Mouse (Mus musculus) spleen, adult 2 months (tissue): ENCODE data around the gene Parp2.

Experiments used
- CTCF ChIP-seq: fragments of 200-500 bp; IDR thresholded peaks from 2 replicates; pipeline ENCODE4 v1.5.1; 2011; ENCODE audit warnings: mild to moderate bottlenecking, inconsistent platforms; ENCODE audit not compliant: insufficient read depth, insufficient read length, insufficient replicate concordance; ENCODE audit errors: extremely low read depth
- POLR2A ChIP-seq: fragments of 200-500 bp; IDR thresholded peaks from 2 replicates; pipeline ENCODE4 v1.6.1; 2011; ENCODE audit warnings: low read depth, low read length, inconsistent platforms

DNA sequence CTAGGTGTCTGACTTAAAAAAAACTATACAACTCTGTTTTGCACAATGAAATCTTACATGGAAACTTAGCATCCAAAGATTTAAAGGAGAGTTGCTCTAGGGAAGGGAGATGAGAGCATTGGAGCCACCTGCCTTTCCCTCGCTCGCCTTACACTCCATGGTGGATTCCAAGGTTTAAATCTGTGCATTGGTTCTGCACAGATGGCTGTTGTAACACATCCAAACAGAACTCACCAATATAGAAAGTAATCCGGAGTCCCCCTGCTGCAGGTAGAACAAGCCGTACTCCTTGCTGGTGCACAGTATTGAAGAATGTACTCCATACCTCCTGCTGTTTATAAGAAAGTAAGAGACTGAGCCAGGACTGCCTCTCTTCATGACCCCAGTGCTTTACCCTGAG, 18.9 kb downstream of the Parp2 start:
- TF ChIP-seq POLR2A (no peak), CTCF (no peak)
